Mouse (Mus musculus) kidney, adult 9 months (tissue): ENCODE data around the gene Capza1.
"Not testable (repeated sequence)": the region's sequence is repeated elsewhere in the genome, so short reads cannot be mapped to it uniquely, and the experiment has no call there.

Experiments used
- DNase-seq: peaks from one replicate; pipeline ENCODE4 v3.0.0; 2022

Gene Capza1

GRCm38 (mm10) chr3:104863786-104864650, at the start of gene Capza1, which contains the start of gene St7l:
Capza1 (minus strand) TSS chr3:104864505.
St7l (plus strand) TSS chr3:104864005.
- DNase-seq = peak; percentile 92

- DNase-seq = no peak
Observed at GRCm38 (mm10) chr3:104909195-104909594, 44.9 kb upstream of the Capza1 start.

- no peak for DNase-seq
Observed at GRCm38 (mm10) chr3:104906007-104906406, 41.7 kb upstream of the Capza1 start.

DNA sequence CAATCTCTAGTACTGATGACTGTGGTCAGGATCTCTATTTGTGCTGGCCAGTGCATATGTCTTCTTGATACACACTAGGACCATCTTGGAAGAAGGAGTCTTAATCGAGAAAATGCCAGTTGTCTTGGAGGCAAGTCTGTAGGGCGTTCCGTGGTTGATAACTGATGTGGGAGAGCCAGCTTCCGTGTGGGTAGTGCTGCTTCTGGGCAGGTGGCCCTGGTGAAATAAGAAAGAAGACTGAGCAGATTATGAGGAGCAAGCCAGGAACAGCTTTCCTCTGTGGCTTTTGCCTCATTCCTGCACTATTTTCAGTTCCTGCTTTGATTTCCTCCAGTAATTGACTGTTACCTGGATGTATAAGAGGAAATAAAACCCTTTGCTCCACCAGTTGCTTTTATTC, 41.1 kb upstream of the Capza1 start:
- DNase-seq = no peak

DNA sequence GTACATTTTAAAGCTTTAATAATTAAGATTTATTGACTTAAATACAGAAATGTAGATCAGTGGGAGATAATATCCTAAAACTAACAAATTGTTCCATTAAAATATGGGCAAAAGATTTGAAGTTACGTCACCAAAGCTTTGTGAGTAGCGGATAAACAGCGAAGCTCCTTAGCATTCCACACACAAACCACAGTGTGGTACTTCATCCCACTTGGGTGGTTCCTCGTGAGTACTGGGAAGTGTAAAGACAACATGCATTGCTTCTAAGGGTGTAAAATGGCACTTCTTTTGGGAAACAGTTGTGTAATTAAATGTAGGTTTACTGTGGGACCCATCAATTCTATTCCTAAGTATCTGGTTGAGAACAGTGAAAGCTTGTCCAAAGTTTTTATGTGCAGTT, 36.8 kb upstream of the Capza1 start:
- no peak for DNase-seq

DNA sequence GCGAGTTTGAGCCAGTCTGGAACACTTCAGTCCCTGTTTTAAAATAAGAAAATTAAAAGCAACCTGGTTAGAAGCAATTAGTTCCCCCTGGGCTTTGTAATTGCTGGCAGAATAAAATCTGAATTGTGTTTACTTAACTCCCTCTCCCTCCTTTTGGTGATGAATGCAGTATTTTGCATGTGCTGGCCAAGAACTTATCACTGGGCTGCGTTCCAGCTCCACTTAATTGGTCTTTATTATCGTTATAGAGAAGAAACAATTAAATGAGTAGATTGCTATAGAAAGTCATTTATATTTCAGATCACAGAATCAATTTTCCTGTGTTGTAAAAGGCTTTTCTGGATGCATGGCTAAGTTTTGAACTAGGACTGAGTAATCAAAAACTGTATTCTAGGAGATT, 31.8 kb upstream of the Capza1 start:
- no peak for DNase-seq

- no peak for DNase-seq
Observed at GRCm38 (mm10) chr3:104888585-104888984, 24.3 kb upstream of the Capza1 start.

DNA sequence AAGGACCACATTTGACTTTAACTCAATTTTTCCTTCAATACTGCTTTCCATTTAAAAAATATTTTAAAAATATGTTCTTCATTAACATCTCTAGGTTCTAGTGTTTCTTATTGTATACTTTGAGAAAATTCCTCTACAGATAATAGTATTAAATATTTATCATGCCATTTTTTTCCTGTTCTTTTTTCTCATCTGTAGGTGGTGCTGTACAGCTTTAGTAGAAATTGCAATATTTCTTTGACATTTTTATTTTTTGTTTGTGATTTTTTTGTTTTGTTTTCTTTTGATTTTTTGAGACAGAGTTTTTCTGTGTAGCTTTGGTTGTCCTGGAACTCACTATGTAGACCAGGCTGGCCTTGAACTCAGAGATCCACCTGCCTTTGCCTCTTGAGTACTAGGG, 5.3 kb upstream of the Capza1 start:
- DNase-seq = no peak

DNA sequence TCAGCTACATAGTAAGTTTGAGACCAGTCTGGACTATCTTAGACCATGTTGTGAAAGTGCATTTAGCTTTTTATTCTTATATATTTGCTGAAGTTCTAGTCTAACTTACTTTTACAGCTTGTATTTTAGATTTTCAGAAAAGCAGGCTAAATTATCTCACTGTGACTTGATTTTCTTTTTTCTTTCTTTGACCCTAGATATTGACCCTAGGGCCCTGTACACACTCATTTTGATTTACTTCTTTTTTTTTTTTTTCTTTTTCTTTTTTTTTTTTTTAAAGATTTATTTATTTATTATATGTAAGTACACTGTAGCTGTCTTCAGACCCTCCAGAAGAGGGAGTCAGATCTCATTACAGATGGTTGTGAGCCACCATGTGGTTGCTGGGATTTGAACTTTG, 2.4 kb upstream of the Capza1 start:
- not testable (repeated sequence) for DNase-seq

DNA sequence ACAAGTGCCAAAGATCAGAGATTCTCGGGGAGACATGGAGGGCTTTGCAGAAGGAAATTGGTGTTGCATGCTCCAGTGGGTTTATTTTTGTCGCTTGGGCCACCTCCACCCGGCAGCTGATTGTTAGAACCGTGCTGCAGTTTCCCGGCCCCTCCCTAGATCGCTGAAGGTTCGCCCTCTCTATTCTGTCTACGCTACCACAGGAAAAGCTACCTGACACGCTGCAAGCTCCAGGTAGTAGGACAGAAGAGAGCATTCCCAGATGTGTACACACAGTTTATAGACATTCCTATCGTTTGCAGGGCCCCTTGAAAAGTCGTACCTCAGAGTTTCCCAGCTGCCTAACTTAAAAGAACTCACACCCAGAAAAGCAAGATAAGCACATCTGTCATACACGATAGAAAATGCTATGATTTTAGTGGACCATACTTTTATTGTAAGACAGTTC, 1.1 kb upstream of the Capza1 start:
- DNase-seq = no peak

DNA sequence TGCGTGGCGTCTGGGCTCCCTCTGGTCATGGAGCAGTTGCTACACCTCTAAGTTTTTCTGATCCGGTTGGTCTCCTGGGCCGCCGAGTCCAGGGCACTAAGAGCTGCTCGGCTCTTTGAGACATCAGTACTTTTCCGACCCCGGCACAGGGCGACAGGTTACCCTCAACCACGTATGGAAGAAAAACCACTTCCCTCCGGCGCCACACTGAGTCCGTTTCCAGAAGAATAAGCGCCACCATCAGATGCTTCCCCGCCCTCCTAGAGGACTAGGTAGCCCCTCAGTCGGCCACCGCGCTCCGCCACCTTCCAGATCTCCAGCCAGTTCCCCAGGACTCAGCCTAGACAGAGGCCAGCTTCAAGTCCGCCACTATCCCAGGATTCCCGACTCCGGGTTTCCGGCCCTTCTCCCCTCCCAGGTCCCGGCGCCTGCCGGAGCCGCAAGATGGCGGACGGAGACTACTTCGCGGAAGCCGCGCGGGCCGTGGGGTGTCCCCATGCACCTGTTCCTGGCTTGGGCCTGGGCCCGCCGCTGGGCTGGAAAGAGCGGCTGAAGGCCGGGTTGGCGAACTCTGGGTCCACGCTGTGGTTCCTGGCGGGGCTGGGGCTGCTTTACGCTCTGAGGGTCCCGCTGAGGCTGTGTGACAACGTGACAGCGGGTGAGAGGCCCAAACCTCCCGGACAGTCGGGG, 491 bp upstream of the Capza1 start:
- DNase-seq = peak; percentile 92

- DNase-seq = no peak
Observed at GRCm38 (mm10) chr3:104858560-104858959, 5.7 kb downstream of the Capza1 start.

- no peak for DNase-seq
Observed at GRCm38 (mm10) chr3:104856106-104856505, 8.2 kb downstream of the Capza1 start.

GRCm38 (mm10) chr3:104854866-104855265, 9.4 kb downstream of the Capza1 start:
- DNase-seq = no peak

GRCm38 (mm10) chr3:104854465-104854864, 9.8 kb downstream of the Capza1 start:
- DNase-seq = no peak

- DNase-seq = peak; percentile 33
Observed at GRCm38 (mm10) chr3:104846601-104847000, 17.7 kb downstream of the Capza1 start.

DNA sequence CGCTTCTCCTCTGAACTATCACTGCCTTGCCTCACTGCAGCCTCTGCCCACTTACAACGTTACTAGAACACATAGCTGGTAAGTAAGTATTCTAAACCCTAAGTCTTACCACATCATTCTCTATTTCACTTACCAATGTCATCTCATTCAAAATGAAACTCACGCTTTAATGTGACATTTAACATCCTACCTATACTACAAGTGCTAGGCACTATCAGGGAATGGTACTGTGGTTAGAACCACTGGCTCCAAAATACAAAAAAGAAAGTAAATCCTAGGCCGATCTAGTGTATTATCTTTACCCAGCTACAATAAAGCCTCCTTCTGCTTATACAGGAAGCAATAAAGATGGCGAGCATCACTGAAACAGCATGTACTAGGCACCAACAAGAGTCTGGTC, 23.3 kb downstream of the Capza1 start:
- no peak for DNase-seq

DNA sequence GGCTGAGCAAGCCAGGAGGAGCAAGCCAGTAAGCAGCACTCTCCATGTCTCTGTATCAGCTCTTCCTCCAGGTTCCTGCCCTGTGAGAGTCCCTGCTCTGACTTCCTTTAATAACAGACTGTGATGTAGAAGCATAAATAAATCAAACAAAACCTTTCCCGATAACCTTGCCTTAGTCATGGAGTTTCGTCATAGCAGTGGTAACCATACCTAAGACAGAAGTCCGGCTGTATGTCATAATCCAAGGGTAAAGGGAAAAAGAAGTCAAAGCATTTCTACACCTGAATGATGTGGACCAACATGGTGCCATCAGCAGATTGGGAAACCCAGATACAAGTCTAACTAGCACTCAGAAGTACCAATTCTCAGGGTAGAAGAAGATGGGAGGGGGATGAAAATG, 28.5 kb downstream of the Capza1 start:
- DNase-seq = no peak

- DNase-seq = no peak
Observed at GRCm38 (mm10) chr3:104822413-104822812, 41.9 kb downstream of the Capza1 start.

GRCm38 (mm10) chr3:104820426-104820825, 43.9 kb downstream of the Capza1 start:
- DNase-seq = no peak

DNA sequence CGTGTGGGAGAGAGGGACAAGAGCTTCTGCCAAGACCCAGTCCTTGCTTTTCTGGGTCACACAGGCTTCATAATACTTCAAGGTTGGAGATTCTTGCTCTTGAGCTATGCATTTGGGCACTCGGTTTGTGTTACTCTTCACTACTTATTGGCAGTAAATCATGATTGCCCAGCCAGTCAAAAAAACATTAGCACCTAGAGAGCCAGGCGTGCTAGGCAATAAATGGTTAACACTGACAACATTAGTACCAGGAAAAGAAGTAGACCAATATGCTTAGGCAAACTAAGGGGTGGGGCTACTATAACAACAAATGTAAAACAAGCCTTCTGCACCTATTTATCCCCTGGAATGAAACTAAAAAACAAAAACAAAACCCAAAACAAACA, 45.6 kb downstream of the Capza1 start:
- peak; percentile 54 for DNase-seq

DNA sequence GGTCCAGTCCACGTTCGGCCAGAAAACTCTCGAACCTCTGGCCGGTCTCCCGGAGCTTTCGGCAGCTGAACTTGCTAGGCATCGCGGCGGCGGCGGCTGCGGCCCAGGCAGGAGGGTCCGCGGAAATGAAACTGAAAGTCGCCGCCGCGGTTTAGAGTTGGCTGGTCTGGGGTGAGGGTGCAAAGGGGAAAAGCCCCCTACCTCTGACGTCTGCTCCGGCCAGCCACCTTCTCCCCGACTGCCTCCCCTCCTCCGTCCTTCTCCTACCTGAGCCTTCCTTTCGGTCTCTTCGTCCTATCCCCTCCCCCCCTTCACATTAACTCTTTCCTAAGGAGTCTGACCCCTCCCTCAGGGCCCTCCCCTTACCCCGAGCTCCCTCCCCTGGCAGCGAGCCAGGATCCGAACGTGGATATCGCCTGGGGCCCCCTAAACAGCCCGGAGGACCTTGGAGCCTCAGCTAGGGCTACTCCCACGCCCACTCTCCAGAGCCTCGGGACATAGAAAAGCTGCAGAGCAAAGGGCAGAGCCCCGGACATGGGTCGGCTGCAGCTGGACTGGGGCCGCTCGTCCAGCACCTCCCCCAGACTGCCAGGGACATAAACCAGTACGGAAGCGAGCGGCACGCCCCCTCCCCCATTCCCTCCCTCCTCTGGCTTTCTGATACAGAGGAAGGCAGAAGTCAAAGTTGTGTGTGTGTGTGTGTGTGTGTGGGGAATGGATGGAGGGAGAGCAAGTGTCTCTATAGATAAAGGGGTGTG, 46.1 kb downstream of the Capza1 start, which contains the start of gene Mov10:
Gene Mov10, minus strand, starts transcription at position 573 of the 758 bp plus-strand sequence.
- DNase-seq = peak; percentile 91

- DNase-seq = peak; percentile 60
Observed at GRCm38 (mm10) chr3:104817481-104817990, 46.8 kb downstream of the Capza1 start.
